Mouse (Mus musculus) left cerebral cortex, adult 2 months (tissue): ENCODE measurements around the gene Rhoa. TPM values are rescaled to one million over a fixed set of nuclear protein-coding genes. Genes with fewer than 3 reads are reported as not detected.
"Not testable (repeated sequence)": the region's sequence is repeated elsewhere in the genome, so short reads cannot be mapped to it uniquely, and the experiment has no call there.

Experiments
- DNase-seq, 2 experiments: peaks; one replicate each; pipeline ENCODE4 v3.0.0; 2021 to 2022; ENCODE audit warnings: low spot score in 2 of 2, mixed read lengths in 1 of 2; ENCODE audit errors: extremely low spot score in 1 of 2
- H3K27ac ChIP-seq: fragments of 200-600 bp; 2 replicates; pipeline ENCODE4 v1.8.1; 2022
- H3K4me3 ChIP-seq: fragments of 200-600 bp; 2 replicates; pipeline ENCODE4 v1.8.1; 2022
- CTCF ChIP-seq: fragments of 200-600 bp; IDR thresholded peaks from 2 replicates; pipeline ENCODE4 v1.8.1; 2022; ENCODE audit warnings: antibody characterized with exemption, mild to moderate bottlenecking, moderate library complexity
- intact Hi-C: fragments of 180-260 bp; cut with DNase I; formaldehyde crosslinking; loops from one replicate; pipeline ENCODE4 v1.15.1; 2025
- long read RNA-seq, 2 experiments: library from polyadenylated mRNA; stranded (forward); transcript quantifications; one replicate each; pipeline ENCODE4 v2.0.0; 2021; ENCODE audit warnings: borderline mapping rate in 2 of 2
- total RNA-seq, 2 experiments: library from RNA; stranded (reverse); gene quantifications; 2 replicates each; pipeline ENCODE4 v1.2.3; 2021

Rhoa gene
- total RNA-seq, result 100 to 1,000 TPM; 154 to 159 TPM
- long read RNA-seq, experiment 1, transcript Rhoa-201 (6 exons, 2,197 nt), result major isoform, 27 of 35 reads
- long read RNA-seq, experiment 1, partial matches to known transcripts, result 1 of 35 reads
- long read RNA-seq, experiment 1, other reads (novel, unspliced or antisense), result 6 of 35 reads
- long read RNA-seq, experiment 2, transcript Rhoa-201 (6 exons, 2,197 nt), result major isoform, 26 of 37 reads
- long read RNA-seq, experiment 2, partial matches to known transcripts, result 6 of 37 reads
- long read RNA-seq, experiment 2, other reads (novel, unspliced or antisense), result 4 of 37 reads

DNA sequence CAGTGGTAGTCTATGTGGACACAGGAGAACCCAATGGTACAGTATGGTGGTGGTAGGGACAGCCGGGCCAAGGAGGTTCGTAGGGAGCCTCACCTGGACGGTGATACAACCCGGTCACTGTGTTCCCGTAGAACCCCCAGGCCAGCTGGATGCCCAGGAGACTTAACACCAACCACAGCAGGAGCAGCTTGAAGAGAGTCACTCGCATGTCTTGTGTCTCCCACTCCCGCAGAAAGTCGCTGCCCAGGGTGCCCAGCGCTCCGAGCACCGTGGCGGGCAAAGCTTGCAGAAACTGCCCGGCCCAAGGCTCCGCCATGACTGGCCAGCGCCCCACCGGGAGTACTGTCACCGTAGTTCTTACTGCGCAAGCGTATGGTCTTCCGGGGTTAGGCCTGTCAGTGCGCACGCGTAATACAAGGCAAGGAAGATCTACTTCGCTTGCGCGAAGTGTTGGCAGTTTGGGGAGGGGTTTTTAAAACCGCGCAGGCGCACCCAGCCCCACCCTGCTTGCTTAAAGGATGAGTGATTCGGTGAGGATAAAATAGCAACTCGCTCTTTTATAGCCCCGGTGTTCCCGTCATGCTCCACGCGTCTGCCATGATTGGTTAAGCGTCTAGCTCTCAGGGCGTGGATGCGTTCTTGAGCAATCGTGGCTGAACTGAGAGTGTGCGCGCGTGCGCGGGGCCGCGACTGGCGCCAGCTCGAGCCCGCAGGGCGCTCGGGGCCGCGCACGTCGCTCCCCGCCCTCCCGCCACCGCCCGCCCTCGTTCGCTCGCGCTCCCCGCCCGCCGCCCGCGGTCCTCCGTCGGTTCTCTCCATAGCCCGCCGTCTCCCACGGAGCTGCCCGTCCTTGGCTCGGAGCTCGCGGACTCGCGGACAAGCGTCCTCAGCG is at the start of gene Rhoa, which contains the start of gene Tcta:
Gene Rhoa (plus strand): TSS at position 501 of the 892 bp plus-strand sequence.
Gene Tcta (minus strand): TSS at position 532 of the 892 bp plus-strand sequence.
- intact Hi-C loops, result loop anchor here (1.0 to 2.0 kb wide), 3 partner anchors 33 to 211 kb away; partner anchors contain the start of genes Gpx1, Qrich1 and Usp4
- TF ChIP-seq CTCF, result no peak
- peak; percentile 95 to 99 for DNase-seq

DNA sequence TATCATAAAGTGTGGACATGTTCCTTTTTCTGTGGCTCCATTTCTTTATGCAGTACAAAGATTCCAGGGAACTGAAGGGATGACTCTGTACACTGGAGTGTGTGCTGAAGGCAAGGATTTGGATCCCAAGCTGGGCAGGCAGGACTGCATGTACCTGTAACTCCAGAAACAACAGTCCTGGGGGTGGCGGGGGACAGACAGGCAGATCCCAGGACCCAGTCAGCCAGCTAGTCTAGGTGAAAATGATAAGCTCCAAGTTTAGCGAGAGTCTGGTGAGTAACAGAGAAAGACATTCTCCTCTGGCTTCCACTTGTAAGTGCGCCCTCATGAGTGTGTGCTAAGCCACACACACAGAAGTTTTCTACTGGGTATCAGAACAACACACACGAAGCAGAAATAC is 45.4 kb upstream of the Rhoa start:
- intact Hi-C loops, result no loop called here
- H3K4me3 ChIP-seq, result no peak overlapping the region
- H3K27ac ChIP-seq, result no peak overlapping the region
- no peak for TF ChIP-seq CTCF
- no peak for DNase-seq

More for the DNA sequence above, at the start of gene Rhoa, which contains the start of gene Tcta:
- Histone ChIP-seq H3K4me3 (peak within 1 kb of the TSS; percentile 91), H3K27ac (peak within 1 kb of the TSS; percentile 99)

DNA sequence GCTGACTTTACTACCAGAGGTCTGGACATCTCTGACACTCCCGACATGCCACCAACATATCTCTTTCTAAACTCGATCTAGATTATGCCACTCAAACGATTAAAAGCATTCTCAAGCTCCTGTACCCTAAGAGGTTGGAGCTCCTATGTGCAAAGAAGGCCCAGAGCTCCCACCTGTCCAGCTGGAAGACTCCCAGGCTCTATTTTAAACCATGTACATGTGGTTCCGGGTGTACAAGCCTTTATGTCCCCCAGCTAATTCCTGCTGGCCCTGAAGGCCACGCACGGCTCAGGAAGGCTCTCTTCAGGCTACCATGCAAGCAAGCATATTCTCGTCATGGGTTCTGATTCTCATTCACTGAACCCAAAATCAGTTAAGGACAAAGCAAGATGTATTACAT is 44.1 kb upstream of the Rhoa start:
- intact Hi-C loops, result no loop called here
- TF ChIP-seq CTCF, result no peak
- Histone ChIP-seq H3K4me3 (peak overlapping the region; percentile 98), H3K27ac (no peak overlapping the region)
- no peak for DNase-seq

DNA sequence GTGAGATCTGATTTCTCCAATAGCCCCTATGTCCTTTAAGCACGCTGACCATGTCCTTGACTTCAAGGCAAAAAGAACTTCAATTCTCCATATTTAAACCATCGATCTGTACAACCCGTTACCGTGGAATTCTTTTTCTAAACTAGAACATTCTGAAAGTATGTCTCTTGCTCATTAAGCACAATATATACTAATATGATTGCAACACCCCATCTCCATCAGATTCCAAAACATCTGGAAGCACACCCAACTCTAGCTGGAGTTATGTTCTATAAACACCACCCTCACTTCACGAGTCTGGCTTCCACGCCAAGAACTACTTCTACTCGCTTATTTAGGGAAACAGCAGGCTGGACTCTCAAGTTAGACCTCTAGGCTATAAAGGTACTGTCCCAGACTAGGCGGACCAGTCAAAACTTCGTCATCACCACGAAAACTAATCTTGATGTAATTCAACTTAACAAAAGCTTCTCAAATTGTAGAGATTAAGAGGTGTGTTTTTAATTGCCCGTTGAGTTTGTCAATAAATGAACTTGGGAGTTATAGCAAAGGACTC is 43.4 kb upstream of the Rhoa start:
- intact Hi-C loops, result no loop called here
- TF ChIP-seq CTCF, result no peak
- DNase-seq, result no peak
- H3K27ac ChIP-seq, result peak overlapping the region; percentile 94
- H3K4me3 ChIP-seq, result peak overlapping the region; percentile 98

DNA sequence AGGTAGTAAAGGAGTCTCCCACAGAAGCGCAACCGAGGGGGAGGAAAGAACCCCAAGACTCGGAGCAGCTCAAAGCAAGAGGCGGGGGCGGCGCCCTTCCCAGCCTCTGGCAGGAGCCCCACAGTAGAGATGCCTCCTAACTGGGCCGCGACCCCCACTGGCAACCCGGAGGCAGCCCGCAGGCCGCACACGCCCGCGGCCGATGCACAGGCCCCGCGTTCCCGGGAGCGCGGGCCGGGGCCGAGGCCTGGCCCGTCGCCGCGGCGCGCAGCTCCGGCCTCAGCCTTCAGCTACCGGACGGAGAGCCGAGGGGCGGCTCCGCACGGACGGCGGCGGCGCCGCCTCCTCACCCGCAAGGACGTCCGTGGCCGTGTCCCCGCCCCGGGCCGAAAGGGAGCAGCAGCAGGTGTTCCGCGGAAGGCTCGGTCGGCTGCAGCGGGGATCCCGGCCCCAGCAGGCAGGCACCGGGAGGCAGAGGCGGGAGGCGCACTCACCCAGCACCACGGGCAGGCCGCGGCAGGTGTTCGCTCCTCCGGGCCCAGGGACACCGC is 42.7 kb upstream of the Rhoa start:
- DNase-seq, result peak; percentile 37 to 50
- peak overlapping the region; percentile 94 for H3K27ac ChIP-seq
- TF ChIP-seq CTCF, result no peak
- H3K4me3 ChIP-seq, result peak overlapping the region; percentile 98
- intact Hi-C loops, result no loop called here

DNA sequence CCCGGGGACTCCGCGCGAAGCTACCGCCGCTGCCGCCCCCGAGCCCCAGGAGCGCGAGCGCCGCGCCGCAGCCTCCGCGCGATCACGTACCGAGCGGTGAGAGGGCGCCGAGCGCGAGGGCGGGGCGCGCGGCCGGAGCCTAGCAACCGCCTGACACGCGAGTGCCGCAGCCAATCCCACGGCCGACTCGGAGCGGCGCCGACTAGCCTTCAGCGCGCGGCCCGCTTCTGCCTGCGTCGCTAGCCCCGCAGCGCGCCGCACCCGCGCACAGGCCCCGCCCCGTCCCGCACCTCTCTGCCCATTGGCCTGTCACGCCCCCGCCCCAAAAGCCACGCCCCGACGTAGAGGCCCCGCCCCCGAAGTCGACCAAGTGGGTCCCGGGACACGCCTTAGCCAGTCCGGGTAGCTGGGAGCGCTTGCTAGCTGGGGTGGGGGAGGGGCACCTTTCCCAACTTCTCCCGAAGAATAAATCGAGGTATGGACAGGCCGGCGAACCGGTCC is 42.2 kb upstream of the Rhoa start, which contains the start of gene Dag1:
Gene Dag1 (minus strand): TSS at position 269 of the 501 bp plus-strand sequence.
- TF ChIP-seq CTCF, result no peak
- peak; percentile 98 to 99 for DNase-seq
- H3K4me3 ChIP-seq, result peak within 1 kb of the TSS; percentile 98
- intact Hi-C loops, result no loop called here
- H3K27ac ChIP-seq, result peak within 1 kb of the TSS; percentile 94

DNA sequence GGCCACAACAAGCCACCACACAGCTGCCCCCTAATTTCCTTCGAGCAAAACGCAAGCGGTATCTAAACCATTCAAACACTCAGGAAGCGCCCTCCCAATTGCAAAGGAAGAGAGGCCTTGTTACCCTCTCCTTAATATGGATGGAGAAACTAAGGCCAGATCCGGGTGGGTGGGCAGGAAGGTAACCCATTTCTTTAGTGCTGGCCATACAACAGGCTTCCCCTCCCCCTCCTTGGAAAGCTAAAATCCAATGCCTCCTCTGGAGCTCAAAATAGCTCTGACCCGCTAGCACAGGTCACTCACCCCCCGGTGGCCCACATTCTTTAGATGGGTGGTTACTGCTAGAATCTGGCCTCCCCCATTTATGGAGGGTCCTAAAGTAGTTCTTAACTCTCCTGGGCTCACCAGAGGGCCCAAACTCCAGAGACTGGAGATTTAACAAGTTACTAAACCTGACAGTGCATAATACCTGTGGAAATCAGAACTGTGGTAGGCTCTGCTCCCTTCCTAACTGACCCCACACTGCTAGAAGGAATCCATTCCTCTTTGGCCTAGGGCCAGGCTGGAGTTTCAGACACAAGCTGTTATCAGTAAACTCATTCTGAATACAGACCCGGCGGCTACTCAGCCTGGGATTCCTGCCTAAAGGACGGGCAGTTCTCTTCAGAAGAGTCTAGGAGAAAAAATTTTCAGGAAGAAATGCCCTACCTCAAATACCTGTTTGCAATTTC is 41.6 kb upstream of the Rhoa start:
- intact Hi-C loops, result no loop called here
- TF ChIP-seq CTCF, result no peak
- DNase-seq, result no peak
- peak overlapping the region; percentile 98 for H3K4me3 ChIP-seq
- H3K27ac ChIP-seq, result peak overlapping the region; percentile 85

DNA sequence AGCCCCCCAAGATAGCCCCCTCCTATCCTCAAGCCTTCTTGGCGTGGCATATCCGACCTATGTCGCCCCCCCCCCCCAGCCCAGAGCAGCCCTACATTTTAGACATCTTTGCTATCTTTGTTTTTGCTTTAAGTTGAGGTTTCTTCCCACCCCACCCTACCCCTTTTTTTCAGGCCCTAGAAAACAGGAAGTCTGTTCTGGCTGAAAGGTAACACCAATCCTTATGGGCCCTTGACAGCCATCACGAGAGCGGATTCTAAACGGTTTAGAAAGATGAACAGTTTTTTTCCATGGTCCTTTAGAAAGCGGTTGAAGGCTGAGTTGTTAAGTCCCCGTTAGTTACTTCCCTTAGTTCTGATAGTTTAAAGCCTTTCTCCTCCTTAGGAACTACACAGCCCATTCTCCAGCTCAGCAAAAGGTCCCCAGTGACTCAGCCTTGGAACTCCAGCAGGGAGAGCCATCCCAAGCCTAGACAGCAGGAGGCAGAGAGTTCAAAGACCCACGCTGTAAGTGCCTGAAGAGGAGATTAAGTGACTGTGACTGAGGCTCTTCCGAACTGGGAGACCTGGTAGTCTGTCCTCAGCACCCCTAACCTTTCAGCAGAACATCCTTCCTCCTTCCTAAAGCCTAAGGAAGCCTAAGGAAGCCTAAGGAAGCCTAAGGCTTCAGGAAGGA is 39.5 kb upstream of the Rhoa start:
- Histone ChIP-seq H3K4me3 (no peak overlapping the region), H3K27ac (no peak overlapping the region)
- DNase-seq, result no peak
- TF ChIP-seq CTCF, result no peak
- intact Hi-C loops, result no loop called here

DNA sequence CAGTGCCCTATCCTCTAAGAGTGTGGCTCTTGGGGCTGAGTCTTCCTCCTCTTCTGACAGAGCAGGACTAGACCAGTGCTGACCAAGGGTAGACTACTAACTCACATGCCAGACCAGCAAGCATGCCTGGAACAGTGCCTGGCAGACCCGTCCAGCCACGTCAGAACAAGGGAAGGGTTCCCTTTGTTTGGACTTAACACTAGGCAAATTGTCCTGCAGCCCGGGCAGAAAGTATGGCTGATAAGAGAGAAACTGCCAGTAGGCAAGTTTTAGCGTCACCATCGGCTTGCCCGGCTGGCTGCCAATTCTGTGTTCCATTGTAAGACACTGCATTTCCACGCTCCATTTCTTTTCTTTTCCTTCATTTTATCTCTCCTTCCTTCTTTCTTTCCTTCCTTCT is 38.2 kb upstream of the Rhoa start:
- Histone ChIP-seq H3K4me3 (no peak overlapping the region), H3K27ac (no peak overlapping the region)
- DNase-seq, result no peak
- no peak for TF ChIP-seq CTCF
- intact Hi-C loops, result no loop called here

DNA sequence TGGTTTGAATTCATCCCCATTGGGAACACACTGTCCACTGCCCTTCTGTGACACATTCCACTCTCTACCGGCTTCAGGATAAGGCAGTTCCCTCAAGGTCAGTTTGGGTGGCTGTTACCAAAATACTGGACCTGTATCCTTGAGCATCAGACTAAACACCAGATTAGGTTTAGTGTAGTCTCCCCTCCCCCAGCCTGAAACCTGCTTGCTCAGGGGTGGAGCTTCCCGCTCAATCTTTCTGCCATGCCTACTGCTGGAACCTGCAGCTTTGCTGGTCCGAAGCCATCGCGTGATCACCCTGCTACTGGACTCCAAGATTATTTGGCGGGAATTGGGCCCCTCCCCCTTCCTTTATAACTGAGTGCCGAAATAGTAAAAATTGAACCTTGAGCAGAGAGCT is 37.2 kb upstream of the Rhoa start:
- intact Hi-C loops, DNase-seq, H3K4me3 ChIP-seq, H3K27ac ChIP-seq: not testable (repeated sequence)
